Mouse (Mus musculus) embryo, embryonic 10 days (tissue): Measurements from ENCODE around the gene Akap7.

ENCODE experiments used
- DNase-seq: peaks from one replicate; pipeline ENCODE4 v3.0.0-alpha.2; 2015; ENCODE audit warnings: low spot score

Gene Akap7

GRCm38 (mm10) chr10:25297666-25298263, 9.9 kb downstream of the Akap7 start:
- DNase-seq, result peak; percentile 19

GRCm38 (mm10) chr10:25296657-25297369, 10.9 kb downstream of the Akap7 start:
- DNase-seq, result peak; percentile 83

- no peak for DNase-seq
Observed at GRCm38 (mm10) chr10:25296286-25296656, 11.4 kb downstream of the Akap7 start.

- no peak for DNase-seq
Observed at GRCm38 (mm10) chr10:25295836-25296235, 11.8 kb downstream of the Akap7 start.

- DNase-seq, result no peak
Observed at GRCm38 (mm10) chr10:25294999-25295398, 12.7 kb downstream of the Akap7 start.

GRCm38 (mm10) chr10:25293796-25294195, 13.9 kb downstream of the Akap7 start:
- no peak for DNase-seq

- DNase-seq, result no peak
Observed at GRCm38 (mm10) chr10:25291053-25291452, 16.6 kb downstream of the Akap7 start.

GRCm38 (mm10) chr10:25285100-25285811, 22.4 kb downstream of the Akap7 start:
- DNase-seq, result no peak

GRCm38 (mm10) chr10:25284427-25285099, 23.1 kb downstream of the Akap7 start:
- DNase-seq, result no peak

- no peak for DNase-seq
Observed at GRCm38 (mm10) chr10:25283397-25283796, 24.3 kb downstream of the Akap7 start.

- DNase-seq, result no peak
Observed at GRCm38 (mm10) chr10:25280141-25280540, 27.5 kb downstream of the Akap7 start.

GRCm38 (mm10) chr10:25279406-25279805, 28.3 kb downstream of the Akap7 start:
- no peak for DNase-seq

- DNase-seq, result no peak
Observed at GRCm38 (mm10) chr10:25275492-25275891, 32.2 kb downstream of the Akap7 start.

GRCm38 (mm10) chr10:25274621-25275330, 32.9 kb downstream of the Akap7 start:
- no peak for DNase-seq

- no peak for DNase-seq
Observed at GRCm38 (mm10) chr10:25273731-25274130, 33.9 kb downstream of the Akap7 start.

- DNase-seq, result no peak
Observed at GRCm38 (mm10) chr10:25271756-25272155, 35.9 kb downstream of the Akap7 start.

GRCm38 (mm10) chr10:25271207-25271606, 36.5 kb downstream of the Akap7 start:
- no peak for DNase-seq

GRCm38 (mm10) chr10:25268476-25269351, 39.0 kb downstream of the Akap7 start:
- DNase-seq, result peak; percentile 54

- DNase-seq, result peak; percentile 60
Observed at GRCm38 (mm10) chr10:25261176-25261575, 46.5 kb downstream of the Akap7 start.

- no peak for DNase-seq
Observed at GRCm38 (mm10) chr10:25260724-25261123, 46.9 kb downstream of the Akap7 start.

- DNase-seq, result no peak
Observed at GRCm38 (mm10) chr10:25258171-25258570, 49.5 kb downstream of the Akap7 start.
